Mouse (Mus musculus): ENCODE results near the gene Hoxb3. TPM values are rescaled to one million over a fixed set of nuclear protein-coding genes. Genes with fewer than 3 reads are reported as not detected.

Hoxb3 gene
- total RNA-seq, 4 experiments from 2014 or later, result 0.24 to 0.40 (median 0.30) TPM

- no peak for DNase-seq (ENCODE audit: low spot score in 2 of 2)
These were observed 5.3 kb upstream of the Hoxb3 start, which contains the start of gene Hoxb4 for GRCm38 (mm10) chr11:96317608-96318367. Gene Hoxb4, plus strand, starts transcription at chr11:96318267.

DNA sequence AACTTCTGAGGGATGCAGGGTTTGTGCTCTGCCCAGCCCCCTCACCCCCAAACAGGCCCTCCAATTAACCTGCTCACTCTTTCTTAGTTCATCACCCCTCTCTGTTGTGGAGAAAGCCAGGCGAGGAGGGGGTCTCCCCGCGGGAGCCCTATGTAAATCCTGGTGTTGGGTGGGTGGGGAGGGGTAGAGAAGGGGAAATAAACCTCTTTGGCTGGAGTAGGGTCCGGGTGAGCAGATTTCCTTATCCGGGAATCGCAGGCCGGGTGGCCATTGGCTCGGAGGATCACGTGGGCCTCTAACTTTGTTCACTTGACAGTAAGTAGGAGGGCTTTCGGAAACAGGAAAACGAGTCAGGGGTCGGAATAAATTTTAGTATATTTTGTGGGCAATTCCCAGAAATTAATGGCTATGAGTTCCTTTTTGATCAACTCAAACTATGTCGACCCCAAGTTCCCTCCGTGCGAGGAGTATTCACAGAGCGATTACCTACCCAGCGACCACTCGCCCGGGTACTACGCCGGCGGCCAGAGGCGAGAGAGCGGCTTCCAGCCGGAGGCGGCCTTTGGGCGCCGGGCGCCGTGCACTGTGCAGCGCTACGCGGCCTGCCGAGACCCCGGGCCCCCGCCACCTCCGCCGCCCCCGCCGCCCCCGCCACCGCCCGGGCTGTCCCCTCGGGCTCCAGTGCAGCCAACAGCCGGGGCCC is 4.6 kb upstream of the Hoxb3 start:
- no peak for DNase-seq (ENCODE audit: low spot score in 2 of 2)

- no peak for DNase-seq (ENCODE audit: low spot score in 2 of 2)
These were observed 3.8 kb upstream of the Hoxb3 start for GRCm38 (mm10) chr11:96319071-96319902.

GRCm38 (mm10) chr11:96319910-96320309 is 3.2 kb upstream of the Hoxb3 start:
- DNase-seq (ENCODE audit: low spot score in 2 of 2), result no peak

GRCm38 (mm10) chr11:96320688-96321087 is 2.4 kb upstream of the Hoxb3 start:
- DNase-seq (ENCODE audit: low spot score in 2 of 2), result no peak

DNA sequence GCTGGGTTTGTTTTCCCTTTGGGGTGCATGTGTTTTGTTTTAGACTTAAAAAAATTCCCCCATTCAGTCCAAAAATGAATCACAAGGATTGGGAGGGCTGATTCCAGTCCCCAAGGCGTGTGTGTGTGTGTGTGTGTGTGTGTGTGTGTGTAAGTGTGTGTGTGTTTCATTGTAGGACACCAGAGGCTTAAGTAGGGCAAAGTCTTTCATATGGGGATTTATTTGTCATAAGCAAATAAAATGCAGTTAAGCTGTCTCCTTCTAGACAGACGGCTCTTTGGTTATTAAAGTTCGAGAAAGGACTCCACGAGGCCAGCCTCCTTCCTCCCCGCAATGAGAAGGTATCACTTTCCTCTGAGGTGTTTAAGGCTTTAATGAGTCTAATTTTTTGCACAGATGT is 1.3 kb upstream of the Hoxb3 start:
- no peak for DNase-seq (ENCODE audit: low spot score in 2 of 2)

DNA sequence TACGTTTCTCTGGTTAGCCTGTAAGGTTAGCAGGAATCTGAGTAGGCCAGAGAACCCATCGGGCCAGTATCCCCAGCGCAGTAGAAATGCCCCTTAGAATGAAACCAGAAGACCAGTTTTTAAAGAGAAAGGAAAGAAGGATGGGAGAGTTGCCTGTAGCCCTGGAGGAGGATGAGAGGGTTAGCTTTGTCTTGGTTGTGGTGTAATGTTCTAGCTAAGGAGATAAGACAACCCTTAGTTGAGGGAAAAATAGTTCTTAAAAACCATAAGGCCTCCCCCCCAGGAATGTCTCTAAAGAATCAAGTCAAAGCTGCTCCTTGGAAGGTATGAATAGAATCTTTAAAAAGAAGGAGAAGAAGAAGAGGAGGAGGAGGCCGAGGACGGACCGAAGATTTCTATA is 388 bp upstream of the Hoxb3 start:
- DNase-seq (ENCODE audit: low spot score in 2 of 2), result no peak

- no peak for DNase-seq (ENCODE audit: low spot score in 2 of 2)
These were observed 999 bp downstream of the Hoxb3 start for GRCm38 (mm10) chr11:96324125-96324524.

DNA sequence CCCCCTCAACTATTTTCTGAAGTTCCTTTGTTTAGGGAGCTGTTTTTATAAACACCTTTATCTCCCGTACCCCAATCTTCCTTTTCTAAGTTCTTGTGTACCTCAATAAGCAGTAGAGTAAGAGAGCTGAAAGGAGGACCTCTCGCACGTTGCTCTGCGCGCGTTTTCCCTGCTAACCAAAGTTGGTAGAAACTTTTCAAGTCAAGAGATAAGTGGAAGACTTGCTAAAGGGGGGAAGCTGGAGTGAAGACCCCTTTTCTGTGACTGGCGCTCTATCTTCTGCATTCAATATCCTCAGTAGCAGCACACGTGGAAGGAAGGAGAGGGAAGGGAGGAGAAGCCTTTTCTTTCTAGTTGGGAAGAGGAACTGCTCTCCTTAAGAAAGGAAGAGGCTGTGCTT is 1.8 kb downstream of the Hoxb3 start:
- DNase-seq (ENCODE audit: low spot score in 2 of 2), result no peak

DNA sequence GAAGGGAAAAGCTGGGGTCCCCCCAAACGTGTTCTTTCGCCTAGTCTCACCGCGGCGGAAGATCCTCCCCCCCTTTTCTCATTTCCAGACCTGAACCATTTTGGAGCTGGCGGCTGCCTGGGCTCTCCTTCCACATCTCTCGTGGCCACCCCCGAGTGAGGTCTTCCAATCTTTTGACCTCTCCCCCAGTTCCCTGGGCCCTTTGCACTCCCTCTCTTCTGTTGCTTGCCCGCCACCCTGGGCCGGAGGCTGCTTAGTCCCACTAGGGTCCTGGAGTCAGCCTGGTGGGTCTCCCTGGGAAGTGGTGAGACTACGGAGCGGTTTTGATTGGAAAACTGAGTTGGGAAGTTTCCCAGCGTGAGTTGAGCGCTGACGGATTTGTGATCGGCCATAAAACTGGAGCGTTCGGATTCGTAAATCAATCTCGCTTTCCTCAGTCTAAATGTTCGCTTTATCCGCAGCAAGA is 2.7 kb downstream of the Hoxb3 start:
- DNase-seq (ENCODE audit: low spot score in 2 of 2), result no peak

DNA sequence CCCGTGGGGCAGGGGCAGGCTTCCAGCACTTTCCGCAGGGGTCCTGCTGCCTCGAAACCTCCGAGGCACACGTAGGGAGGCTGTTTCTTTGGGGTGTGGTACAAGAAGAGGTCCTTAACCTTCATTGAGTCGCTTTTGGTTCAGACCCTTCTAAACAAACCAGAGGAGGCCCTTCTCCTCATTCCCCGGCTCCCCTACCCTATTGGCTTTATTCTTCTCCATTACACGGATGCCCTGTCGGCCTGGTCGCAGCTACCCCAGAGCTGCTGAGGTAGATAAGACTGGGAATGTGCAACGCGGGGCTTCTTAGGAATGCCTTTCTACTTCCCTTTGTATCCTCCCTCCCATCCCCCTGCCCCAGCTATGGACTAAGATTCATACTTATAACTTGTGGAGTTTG is 3.6 kb downstream of the Hoxb3 start:
- no peak for DNase-seq (ENCODE audit: low spot score in 2 of 2)

DNA sequence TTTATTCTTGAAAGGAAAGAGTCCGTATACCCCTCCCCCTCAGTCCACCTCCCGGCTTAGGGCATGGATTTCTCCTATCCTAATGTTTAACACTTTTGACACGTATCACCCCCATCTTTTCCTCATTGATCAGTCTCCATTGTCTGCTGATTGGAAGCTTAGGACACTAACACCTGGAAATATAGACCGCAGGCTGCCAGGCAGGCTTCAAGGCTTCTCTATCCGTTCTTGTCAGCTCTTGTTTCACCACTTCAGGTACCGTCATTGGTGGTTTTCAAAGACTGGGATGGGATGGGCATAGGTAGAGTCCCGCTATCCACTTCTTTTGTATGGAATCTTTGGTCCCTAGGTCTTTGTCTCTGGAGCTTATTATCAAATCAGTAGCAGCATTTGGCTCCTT is 4.0 kb downstream of the Hoxb3 start:
- DNase-seq (ENCODE audit: low spot score in 2 of 2), result no peak

- no peak for DNase-seq (ENCODE audit: low spot score in 2 of 2)
These were observed 4.6 kb downstream of the Hoxb3 start for GRCm38 (mm10) chr11:96327750-96328149.

GRCm38 (mm10) chr11:96328605-96329004 is 5.5 kb downstream of the Hoxb3 start:
- no peak for DNase-seq (ENCODE audit: low spot score in 2 of 2)

DNA sequence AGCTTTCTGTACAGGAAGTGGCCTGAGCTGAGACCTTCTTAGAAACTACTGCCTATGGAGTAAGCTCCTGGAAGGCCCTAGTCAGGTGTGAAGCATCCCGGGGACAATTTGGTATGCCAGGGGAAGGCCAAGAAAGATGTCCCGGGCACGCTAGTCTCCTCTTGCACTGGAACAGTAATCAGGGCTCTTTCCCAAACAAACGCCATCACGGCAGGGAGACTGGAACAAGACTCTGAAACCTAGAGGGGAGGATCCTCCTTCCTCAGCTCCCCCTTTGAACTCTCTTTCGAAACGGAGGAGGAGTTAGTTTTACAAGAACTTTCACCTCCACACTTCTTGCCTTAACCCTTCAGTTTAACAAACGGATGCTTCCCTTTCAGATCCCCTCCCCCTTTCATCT is 9.0 kb downstream of the Hoxb3 start:
- no peak for DNase-seq (ENCODE audit: low spot score in 2 of 2)

DNA sequence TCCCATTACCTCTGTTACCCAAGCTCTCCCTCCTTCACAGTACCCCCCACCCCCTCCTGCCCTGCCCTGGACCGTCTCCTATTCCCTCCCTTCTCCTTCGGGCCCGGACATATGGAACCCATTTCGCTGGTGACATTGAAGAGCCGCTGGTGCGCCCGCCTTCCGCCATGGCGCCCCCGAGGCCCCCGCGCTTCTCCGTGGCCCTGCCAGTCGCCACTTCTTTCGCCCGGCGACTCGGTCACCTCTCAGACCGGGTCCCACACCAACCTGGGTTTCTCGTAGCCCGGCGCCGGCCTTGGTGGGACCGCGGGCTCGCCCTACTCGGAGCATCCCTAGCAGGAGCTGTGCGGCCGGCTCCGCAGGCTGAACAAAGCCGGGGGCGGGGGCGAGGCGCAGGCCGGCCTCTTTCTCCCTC is 9.5 kb downstream of the Hoxb3 start:
- DNase-seq (ENCODE audit: low spot score in 2 of 2), result no peak

- DNase-seq (ENCODE audit: low spot score in 2 of 2), result no peak
These were observed 10.3 kb downstream of the Hoxb3 start for GRCm38 (mm10) chr11:96333241-96334001.

DNA sequence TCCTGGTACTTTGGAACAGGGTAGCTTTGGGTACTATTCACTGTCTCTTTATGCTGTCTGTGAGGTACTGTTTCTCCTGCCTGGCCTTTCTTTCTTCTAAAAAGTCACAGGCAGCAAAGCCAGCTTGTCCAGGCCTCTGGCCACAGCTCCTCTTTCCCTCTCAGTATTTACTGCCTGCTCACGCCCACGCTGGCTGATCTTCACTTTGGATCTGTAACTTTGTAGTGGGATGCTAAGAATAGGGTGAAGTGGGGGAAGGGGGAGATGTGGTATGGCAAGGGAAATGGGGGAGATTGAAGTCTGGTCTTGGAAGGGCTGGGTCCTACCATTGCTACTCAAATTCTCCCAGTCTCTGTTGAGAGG is 10.9 kb downstream of the Hoxb3 start:
- DNase-seq (ENCODE audit: low spot score in 2 of 2), result no peak

GRCm38 (mm10) chr11:96334998-96335397 is 11.9 kb downstream of the Hoxb3 start:
- DNase-seq (ENCODE audit: low spot score in 2 of 2), result no peak

DNA sequence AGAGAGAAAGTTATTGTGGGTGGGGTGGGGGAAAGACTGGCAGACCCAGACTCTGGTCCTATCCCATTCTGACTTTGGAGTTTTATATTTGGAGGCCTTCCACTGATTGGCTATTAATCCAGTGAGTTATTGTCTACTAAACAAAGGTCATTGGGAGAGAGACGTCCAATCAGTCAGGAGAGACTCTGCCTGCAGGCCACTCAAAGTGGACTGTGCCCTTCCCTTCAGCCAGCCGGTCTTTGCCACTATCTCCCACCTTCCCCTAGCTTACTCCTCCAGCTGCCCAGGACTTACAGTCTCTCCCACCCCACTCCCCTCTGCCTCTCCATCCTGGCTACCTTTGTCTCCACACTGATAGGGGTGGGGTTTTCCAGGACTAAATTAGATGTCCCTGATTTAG is 13.5 kb downstream of the Hoxb3 start:
- no peak for DNase-seq (ENCODE audit: low spot score in 2 of 2)

GRCm38 (mm10) chr11:96337026-96337425 is 13.9 kb downstream of the Hoxb3 start:
- DNase-seq (ENCODE audit: low spot score in 2 of 2), result no peak

Data from gastrocnemius, adult 8-10 months (tissue).